Mouse (Mus musculus) hindbrain, embryonic 16.5 days (tissue): ENCODE measurements around the gene Dthd1. TPM values are rescaled to one million over a fixed set of nuclear protein-coding genes. Genes with fewer than 3 reads are reported as not detected.

Source experiments
- ATAC-seq: fragments of 200-750 bp; cut with Nextera tagmentation; 2 replicates; pipeline ENCODE4 v1.8.0; 2017; ENCODE audit warnings: moderate TSS enrichment, moderate library complexity
- H3K27ac ChIP-seq: fragments of 300-500 bp; sonication (generic); 2 replicates; pipeline ENCODE4 v1.5.1; 2014; ENCODE audit warnings: low read depth, mild to moderate bottlenecking, control low read depth, low read length, moderate library complexity
- H3K27me3 ChIP-seq: fragments of 300-500 bp; sonication (generic); replicated peaks from 2 replicates; pipeline ENCODE4 v1.6.1; 2014; ENCODE audit warnings: low read length; ENCODE audit not compliant: control insufficient read depth, insufficient read depth
- H3K36me3 ChIP-seq: fragments of 300-500 bp; sonication (generic); 2 replicates; pipeline ENCODE4 v1.6.1; 2014; ENCODE audit warnings: mild to moderate bottlenecking, low read length, moderate library complexity, mixed read lengths; ENCODE audit not compliant: control insufficient read depth, insufficient read depth
- H3K4me1 ChIP-seq: fragments of 300-500 bp; sonication (generic); 2 replicates; pipeline ENCODE4 v1.6.1; 2014; ENCODE audit warnings: low read depth, low read length; ENCODE audit not compliant: control insufficient read depth, insufficient read depth
- H3K4me2 ChIP-seq: fragments of 300-500 bp; sonication (generic); 2 replicates; pipeline ENCODE4 v1.6.1; 2014; ENCODE audit warnings: mild to moderate bottlenecking, low read length, control low read depth, moderate library complexity
- H3K4me3 ChIP-seq: fragments of 300-500 bp; sonication (generic); 2 replicates; pipeline ENCODE4 v1.5.1; 2014; ENCODE audit warnings: mild to moderate bottlenecking, low read length, control low read depth, moderate library complexity
- H3K9ac ChIP-seq: fragments of 300-500 bp; sonication (generic); 2 replicates; pipeline ENCODE4 v1.6.1; 2014; ENCODE audit warnings: low read depth, mild to moderate bottlenecking, control low read depth, low read length, moderate library complexity
- H3K9me3 ChIP-seq: fragments of 300-500 bp; sonication (generic); 2 replicates; pipeline ENCODE4 v1.6.1; 2014; ENCODE audit warnings: mild to moderate bottlenecking, low read length, moderate library complexity; ENCODE audit not compliant: control insufficient read depth
- whole genome bisulfite sequencing: fragments of 180-500 bp; shearing (Covaris S2); extraction: QIAGEN DNeasy Blood & Tissue Kit; methylation state at CpG from one replicate; pipeline ENCODE4 v1.1.7; 2014; 5-methylcytosine and 5-hydroxymethylcytosine counted together
- polyA plus RNA-seq: library from polyadenylated mRNA; unstranded; fragments of >200 nt; fragmentation: Nextera tagmentation; extraction: Ambion mirVana; gene quantifications from 2 replicates; pipeline ENCODE4 v1.2.1, GENCODE M21; 2015

Gene Dthd1
- polyA plus RNA-seq, 1 experiment from 2014 or later: not detected

GRCm38 (mm10) chr5:62854361-62854844 lies 40.8 kb downstream of the Dthd1 start:
- H3K4me3 ChIP-seq: no peak overlapping the region
- ATAC-seq: no peak
- no peaks in the 10 kb centered on the region for H3K9me3 ChIP-seq
- no peaks in the 10 kb centered on the region for H3K36me3 ChIP-seq
- H3K4me2 ChIP-seq: no peak overlapping the region
- no peaks in the 10 kb centered on the region for H3K27me3 ChIP-seq
- 98% methylated on average over 4 of the region's 4 CpGs for WGBS
- no peak overlapping the region for H3K9ac ChIP-seq
- no peaks in the 10 kb centered on the region for H3K4me1 ChIP-seq
- H3K27ac ChIP-seq: no peak overlapping the region

GRCm38 (mm10) chr5:62857502-62857901 lies 43.9 kb downstream of the Dthd1 start:
- no peaks in the 10 kb centered on the region for H3K9me3 ChIP-seq
- H3K27me3 ChIP-seq: no peaks in the 10 kb centered on the region
- no peaks in the 10 kb centered on the region for H3K36me3 ChIP-seq
- H3K4me1 ChIP-seq: no peaks in the 10 kb centered on the region
- ATAC-seq: no peak
- H3K4me3 ChIP-seq: no peak overlapping the region
- H3K27ac ChIP-seq: no peak overlapping the region
- H3K9ac ChIP-seq: no peak overlapping the region
- WGBS: 77% methylated on average over 1 of the region's 1 CpGs
- H3K4me2 ChIP-seq: no peak overlapping the region

- no peaks in the 10 kb centered on the region for H3K4me1 ChIP-seq
- H3K4me2 ChIP-seq: no peak overlapping the region
- no peaks in the 10 kb centered on the region for H3K36me3 ChIP-seq
- WGBS: 86% methylated on average over 2 of the region's 2 CpGs
- ATAC-seq: no peak
- no peaks in the 10 kb centered on the region for H3K27me3 ChIP-seq
- H3K9ac ChIP-seq: no peak overlapping the region
- H3K27ac ChIP-seq: no peak overlapping the region
- no peak overlapping the region for H3K4me3 ChIP-seq
- no peaks in the 10 kb centered on the region for H3K9me3 ChIP-seq
Observed at GRCm38 (mm10) chr5:62858282-62858681, 44.7 kb downstream of the Dthd1 start.

GRCm38 (mm10) chr5:62864348-62864747 lies 50.7 kb downstream of the Dthd1 start:
- H3K4me2 ChIP-seq: no peak overlapping the region
- no peaks in the 10 kb centered on the region for H3K36me3 ChIP-seq
- H3K4me1 ChIP-seq: no peaks in the 10 kb centered on the region
- H3K9me3 ChIP-seq: no peaks in the 10 kb centered on the region
- no peaks in the 10 kb centered on the region for H3K27me3 ChIP-seq
- WGBS: 85% methylated on average over 3 of the region's 3 CpGs
- H3K27ac ChIP-seq: no peak overlapping the region
- no peak for ATAC-seq
- no peak overlapping the region for H3K4me3 ChIP-seq
- no peak overlapping the region for H3K9ac ChIP-seq

- Histone ChIP-seq H3K9me3 (no peaks in the 10 kb centered on the region), H3K36me3 (no peaks in the 10 kb centered on the region), H3K27me3 (no peaks in the 10 kb centered on the region), H3K4me3 (no peak overlapping the region), H3K4me2 (no peak overlapping the region), H3K9ac (no peak overlapping the region), H3K4me1 (no peaks in the 10 kb centered on the region), H3K27ac (no peak overlapping the region)
- no peak for ATAC-seq
Observed at GRCm38 (mm10) chr5:62867003-62867402, 53.4 kb downstream of the Dthd1 start.

GRCm38 (mm10) chr5:62879530-62879929 lies 65.9 kb downstream of the Dthd1 start:
- no peak overlapping the region for H3K4me2 ChIP-seq
- no peak overlapping the region for H3K4me3 ChIP-seq
- H3K27me3 ChIP-seq: no peaks in the 10 kb centered on the region
- no peaks in the 10 kb centered on the region for H3K36me3 ChIP-seq
- no peaks in the 10 kb centered on the region for H3K4me1 ChIP-seq
- WGBS: 63% methylated on average over 1 of the region's 1 CpGs
- H3K9ac ChIP-seq: no peak overlapping the region
- no peak for ATAC-seq
- H3K9me3 ChIP-seq: no peaks in the 10 kb centered on the region
- H3K27ac ChIP-seq: no peak overlapping the region

GRCm38 (mm10) chr5:62895326-62895725 lies 81.7 kb downstream of the Dthd1 start:
- WGBS: 63% methylated on average over 3 of the region's 3 CpGs
- no peak overlapping the region for H3K4me2 ChIP-seq
- H3K4me3 ChIP-seq: no peak overlapping the region
- H3K9me3 ChIP-seq: no peaks in the 10 kb centered on the region
- no peak overlapping the region for H3K27ac ChIP-seq
- peak; percentile 88 for ATAC-seq
- H3K36me3 ChIP-seq: no peaks in the 10 kb centered on the region
- H3K4me1 ChIP-seq: no peaks in the 10 kb centered on the region
- no peaks in the 10 kb centered on the region for H3K27me3 ChIP-seq
- H3K9ac ChIP-seq: no peak overlapping the region

GRCm38 (mm10) chr5:62906954-62907353 lies 93.3 kb downstream of the Dthd1 start:
- no peak; the same call in 1 of the 2 replicates for ATAC-seq
- Histone ChIP-seq H3K9me3 (no peaks in the 10 kb centered on the region), H3K4me2 (no peak overlapping the region), H3K27me3 (no peaks in the 10 kb centered on the region), H3K9ac (no peak overlapping the region), H3K4me3 (no peak overlapping the region), H3K27ac (no peak overlapping the region), H3K36me3 (no peaks in the 10 kb centered on the region), H3K4me1 (no peaks in the 10 kb centered on the region)
- WGBS: 79% methylated on average over 2 of the region's 2 CpGs

GRCm38 (mm10) chr5:62909074-62909473 lies 95.5 kb downstream of the Dthd1 start:
- ATAC-seq: no peak
- no peak overlapping the region for H3K4me3 ChIP-seq
- 90% methylated on average over 5 of the region's 5 CpGs for WGBS
- no peak overlapping the region for H3K4me2 ChIP-seq
- no peaks in the 10 kb centered on the region for H3K9me3 ChIP-seq
- H3K27ac ChIP-seq: no peak overlapping the region
- H3K36me3 ChIP-seq: no peaks in the 10 kb centered on the region
- H3K9ac ChIP-seq: no peak overlapping the region
- H3K4me1 ChIP-seq: no peaks in the 10 kb centered on the region
- no peaks in the 10 kb centered on the region for H3K27me3 ChIP-seq

- Histone ChIP-seq H3K4me1 (no peaks in the 10 kb centered on the region), H3K27ac (no peak overlapping the region), H3K36me3 (no peaks in the 10 kb centered on the region), H3K9me3 (no peaks in the 10 kb centered on the region), H3K9ac (no peak overlapping the region), H3K4me2 (no peak overlapping the region), H3K4me3 (no peak overlapping the region), H3K27me3 (no peaks in the 10 kb centered on the region)
- no peak for ATAC-seq
Observed at GRCm38 (mm10) chr5:62924616-62925015, 111.0 kb downstream of the Dthd1 start.
